Mouse (Mus musculus): ENCODE results near the gene Zbtb5.

DNA sequence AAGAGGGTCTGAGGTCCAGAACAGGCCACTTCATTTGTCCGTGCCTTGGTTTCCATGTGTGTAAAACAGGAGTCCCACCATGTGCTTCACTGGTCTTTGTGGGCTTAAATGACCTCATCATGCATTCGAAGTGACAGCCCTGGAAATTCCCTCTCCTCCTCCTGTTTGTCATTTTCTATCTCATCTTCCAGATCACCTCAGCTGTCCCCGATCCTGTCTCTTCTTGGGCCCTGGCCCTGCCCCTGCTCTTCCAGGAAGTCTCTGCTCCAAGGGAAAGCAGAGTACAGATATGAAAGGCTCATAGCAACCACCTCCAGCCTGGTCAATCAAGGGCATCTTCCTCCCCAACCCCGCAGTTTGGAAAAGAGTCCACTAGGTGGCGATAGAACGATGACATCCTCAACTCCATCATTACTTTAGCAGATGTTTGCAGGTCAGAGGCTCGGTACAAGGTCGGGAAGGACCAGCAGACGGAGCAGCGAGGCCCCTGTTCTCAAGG is 41.6 kb downstream of the Zbtb5 start:
- TF ChIP-seq POLR2A (IDR thresholded peaks at IDR 0.05; ENCODE audit: borderline replicate concordance, extremely low read depth, insufficient read depth, insufficient read length, poor library complexity, severe bottlenecking) (no peak), CTCF (IDR thresholded peaks at IDR 0.05; ENCODE audit: borderline replicate concordance, extremely low read depth, insufficient read depth, insufficient read length) (peak; percentile 78)

All from brain, embryonic 14.5 days (tissue).